Mouse (Mus musculus): ENCODE data around the gene Erf. TPM values are rescaled to one million over a fixed set of nuclear protein-coding genes. Genes with fewer than 3 reads are reported as not detected.
A peak's percentile ranks its signal among the peaks of the same experiment; 100 is the strongest.

The Erf gene
- polyA plus RNA-seq (2015; fragmentation: Nextera tagmentation; extraction: Ambion mirVana) = 20.8 and 24.4 TPM in 2 replicates

- peak within 1 kb of the TSS; percentile 88 for H3K9ac ChIP-seq
- peak; percentile 81 for ATAC-seq (ENCODE audit: insufficient number of reproducible peaks, low FRiP score, low TSS enrichment, low read depth)
- H3K4me2 ChIP-seq = peak within 1 kb of the TSS; percentile 88
- H3K36me3 ChIP-seq = peaks cover 7% of the 10 kb centered on the region
- WGBS = under 1% methylated on average over 76 of the region's 81 CpGs
- peak within 1 kb of the TSS; percentile 99 for H3K27ac ChIP-seq
- H3K4me1 ChIP-seq = peaks cover 45% of the 10 kb centered on the region
- no peaks in the 10 kb centered on the region for H3K27me3 ChIP-seq
- no peaks in the 10 kb centered on the region for H3K9me3 ChIP-seq
- peak within 1 kb of the TSS; percentile 95 for H3K4me3 ChIP-seq
Observed at GRCm38 (mm10) chr7:25250141-25250972, at the start of gene Erf. Gene Erf, minus strand, starts transcription at chr7:25250761.

- Histone ChIP-seq H3K9me3 (no peaks in the 10 kb centered on the region), H3K27ac (peak within 1 kb of the TSS; percentile 94), H3K9ac (peak within 1 kb of the TSS; percentile 83), H3K4me2 (peak within 1 kb of the TSS; percentile 76), H3K4me3 (peak within 1 kb of the TSS; percentile 70), H3K27me3 (no peaks in the 10 kb centered on the region), H3K36me3 (peaks cover 32% of the 10 kb centered on the region), H3K4me1 (peaks cover 27% of the 10 kb centered on the region)
- WGBS = under 1% methylated on average over 51 of the region's 52 CpGs
- ATAC-seq (ENCODE audit: insufficient number of reproducible peaks, low FRiP score, low TSS enrichment, low read depth) = peak; percentile 81
Observed at GRCm38 (mm10) chr7:25297454-25298325, 47.1 kb upstream of the Erf start, which contains the start of gene Pafah1b3. Gene Pafah1b3, minus strand, starts transcription at chr7:25297986.

- H3K4me1 ChIP-seq = peaks cover 30% of the 10 kb centered on the region
- H3K9me3 ChIP-seq = no peaks in the 10 kb centered on the region
- H3K4me2 ChIP-seq = peak overlapping the region; percentile 76
- no peaks in the 10 kb centered on the region for H3K27me3 ChIP-seq
- H3K36me3 ChIP-seq = peaks cover 39% of the 10 kb centered on the region
- H3K27ac ChIP-seq = peak overlapping the region; percentile 94
- ATAC-seq (ENCODE audit: insufficient number of reproducible peaks, low FRiP score, low TSS enrichment, low read depth) = peak; percentile 46
- H3K9ac ChIP-seq = peak overlapping the region; percentile 83
- H3K4me3 ChIP-seq = peak overlapping the region; percentile 70
- WGBS = 1% methylated on average over 21 of the region's 21 CpGs
Observed at GRCm38 (mm10) chr7:25296945-25297453, 46.4 kb upstream of the Erf start.

GRCm38 (mm10) chr7:25294960-25295722 is 44.6 kb upstream of the Erf start:
- Histone ChIP-seq H3K4me1 (peaks cover 44% of the 10 kb centered on the region), H3K9me3 (no peaks in the 10 kb centered on the region), H3K4me3 (no peak overlapping the region), H3K27ac (peak overlapping the region; percentile 19; the same call in 1 of the 2 replicates), H3K36me3 (peaks cover 58% of the 10 kb centered on the region), H3K27me3 (no peaks in the 10 kb centered on the region), H3K9ac (no peak overlapping the region; the same call in 1 of the 2 replicates), H3K4me2 (no peak overlapping the region)
- 80% methylated on average over 12 of the region's 12 CpGs for WGBS
- no peak for ATAC-seq (ENCODE audit: insufficient number of reproducible peaks, low FRiP score, low TSS enrichment, low read depth)

- no peaks in the 10 kb centered on the region for H3K27me3 ChIP-seq
- H3K9me3 ChIP-seq = no peaks in the 10 kb centered on the region
- H3K4me1 ChIP-seq = peaks cover 44% of the 10 kb centered on the region
- no peak for ATAC-seq (ENCODE audit: insufficient number of reproducible peaks, low FRiP score, low TSS enrichment, low read depth)
- H3K27ac ChIP-seq = no peak overlapping the region
- H3K4me2 ChIP-seq = no peak overlapping the region
- no peak overlapping the region for H3K4me3 ChIP-seq
- WGBS = 91% methylated on average over 4 of the region's 4 CpGs
- H3K9ac ChIP-seq = no peak overlapping the region
- peaks cover 64% of the 10 kb centered on the region for H3K36me3 ChIP-seq
Observed at GRCm38 (mm10) chr7:25294495-25294894, 43.9 kb upstream of the Erf start.

- peak overlapping the region; percentile 38; the same call in 1 of the 2 replicates for H3K27ac ChIP-seq
- WGBS = 68% methylated on average over 10 of the region's 10 CpGs
- ATAC-seq (ENCODE audit: insufficient number of reproducible peaks, low FRiP score, low TSS enrichment, low read depth) = no peak
Observed at GRCm38 (mm10) chr7:25293191-25293739, 42.7 kb upstream of the Erf start.

GRCm38 (mm10) chr7:25292107-25292506 is 41.5 kb upstream of the Erf start:
- H3K27ac ChIP-seq = no peak overlapping the region
- ATAC-seq (ENCODE audit: insufficient number of reproducible peaks, low FRiP score, low TSS enrichment, low read depth) = no peak
- no peaks in the 10 kb centered on the region for H3K27me3 ChIP-seq
- no peak overlapping the region for H3K4me3 ChIP-seq
- no peaks in the 10 kb centered on the region for H3K9me3 ChIP-seq
- H3K9ac ChIP-seq = no peak overlapping the region
- H3K4me1 ChIP-seq = peaks cover 43% of the 10 kb centered on the region
- H3K4me2 ChIP-seq = no peak overlapping the region
- 72% methylated on average over 7 of the region's 7 CpGs for WGBS
- peaks cover 88% of the 10 kb centered on the region for H3K36me3 ChIP-seq

More at GRCm38 (mm10) chr7:25293191-25293739, 42.7 kb upstream of the Erf start:
- peaks cover 48% of the 10 kb centered on the region for H3K4me1 ChIP-seq
- H3K36me3 ChIP-seq = peaks cover 77% of the 10 kb centered on the region
- H3K4me3 ChIP-seq = no peak overlapping the region
- H3K9ac ChIP-seq = no peak overlapping the region
- no peaks in the 10 kb centered on the region for H3K9me3 ChIP-seq
- H3K4me2 ChIP-seq = no peak overlapping the region
- no peaks in the 10 kb centered on the region for H3K27me3 ChIP-seq

- peak overlapping the region; percentile 61; the same call in 1 of the 2 replicates for H3K27ac ChIP-seq
- no peak for ATAC-seq (ENCODE audit: insufficient number of reproducible peaks, low FRiP score, low TSS enrichment, low read depth)
- H3K4me2 ChIP-seq = no peak overlapping the region
Observed at GRCm38 (mm10) chr7:25290911-25291310, 40.4 kb upstream of the Erf start.

GRCm38 (mm10) chr7:25290463-25290862 is 39.9 kb upstream of the Erf start:
- Histone ChIP-seq H3K27me3 (no peaks in the 10 kb centered on the region), H3K4me3 (no peak overlapping the region), H3K27ac (0 out of 2 replicates have a peak overlapping the region, but pooled peaks have one; percentile 61), H3K36me3 (peaks cover 99% of the 10 kb centered on the region), H3K4me2 (no peak overlapping the region), H3K4me1 (peaks cover 34% of the 10 kb centered on the region), H3K9ac (no peak overlapping the region), H3K9me3 (no peaks in the 10 kb centered on the region)
- no peak for ATAC-seq (ENCODE audit: insufficient number of reproducible peaks, low FRiP score, low TSS enrichment, low read depth)
- 92% methylated on average over 1 of the region's 1 CpGs for WGBS

More at GRCm38 (mm10) chr7:25290911-25291310, 40.4 kb upstream of the Erf start:
- Histone ChIP-seq H3K36me3 (peaks cover 99% of the 10 kb centered on the region), H3K4me3 (no peak overlapping the region), H3K9me3 (no peaks in the 10 kb centered on the region), H3K9ac (no peak overlapping the region), H3K4me1 (peaks cover 32% of the 10 kb centered on the region), H3K27me3 (no peaks in the 10 kb centered on the region)
- WGBS = 83% methylated on average over 2 of the region's 2 CpGs

- no peak overlapping the region for H3K27ac ChIP-seq
- 92% methylated on average over 3 of the region's 3 CpGs for WGBS
- H3K4me1 ChIP-seq = peaks cover 38% of the 10 kb centered on the region
Observed at GRCm38 (mm10) chr7:25289925-25290324, 39.4 kb upstream of the Erf start.

GRCm38 (mm10) chr7:25288721-25289120 is 38.2 kb upstream of the Erf start:
- Histone ChIP-seq H3K9ac (no peak overlapping the region), H3K36me3 (peaks cover 92% of the 10 kb centered on the region), H3K9me3 (no peaks in the 10 kb centered on the region), H3K4me2 (no peak overlapping the region), H3K27ac (no peak overlapping the region), H3K27me3 (no peaks in the 10 kb centered on the region), H3K4me1 (peaks cover 51% of the 10 kb centered on the region), H3K4me3 (no peak overlapping the region)
- ATAC-seq (ENCODE audit: insufficient number of reproducible peaks, low FRiP score, low TSS enrichment, low read depth) = no peak
- WGBS = 91% methylated on average over 3 of the region's 3 CpGs

More at GRCm38 (mm10) chr7:25289925-25290324, 39.4 kb upstream of the Erf start:
- Histone ChIP-seq H3K36me3 (peaks cover 99% of the 10 kb centered on the region), H3K4me3 (no peak overlapping the region), H3K4me2 (no peak overlapping the region), H3K9me3 (no peaks in the 10 kb centered on the region), H3K9ac (no peak overlapping the region), H3K27me3 (no peaks in the 10 kb centered on the region)
- no peak for ATAC-seq (ENCODE audit: insufficient number of reproducible peaks, low FRiP score, low TSS enrichment, low read depth)
